Mouse (Mus musculus) ES-Bruce4 (cell line): ENCODE data around the gene Mtrf1l.

Experiments used
- CTCF ChIP-seq: IDR thresholded peaks from one replicate; pipeline ENCODE4 v1.8.1; 2011; ENCODE audit warnings: low read depth, low read length
- POLR2A ChIP-seq: IDR thresholded peaks from one replicate; pipeline ENCODE4 v1.8.1; 2011; ENCODE audit warnings: low read length; ENCODE audit not compliant: insufficient read depth

- TF ChIP-seq CTCF (no peak), POLR2A (no peak)
These were observed 39.0 kb upstream of the Mtrf1l start for GRCm38 (mm10) chr10:5862669-5863068.
